10 mouse cellular contexts compared by ENCODE assay signal in genomic region chr1:88654521-88655472, GRCm38 (mm10). TPM values are rescaled to one million over a fixed set of nuclear protein-coding genes. Genes with fewer than 3 reads are reported as not detected.
DNase-seq lines count a peak whose midpoint lies in the region; ATAC-seq and TF ChIP-seq lines count a peak whose summit lies in the region.
"Had no signal": no experiment of that assay in that cellular context is flagged by ENCODE, and none has a peak within 500 bp of the region (broad histone marks: within the 10 kb centered on the region; RNA-seq: fewer than 3 reads in every experiment).

No protein-coding gene starts in this region.

- no peaks in the 10 kb centered on the region for H3K36me3 ChIP-seq in macrophage (ENCODE audit: inconsistent target)
- no peaks in the 10 kb centered on the region for H3K36me3 ChIP-seq in thymus, adult 2 months (ENCODE audit: control insufficient read depth, insufficient read depth, low read length)

- H3K4me3 ChIP-seq in macrophage (ENCODE audit: inconsistent target): no peak overlapping the region
- no peak overlapping the region for H3K4me3 ChIP-seq in thymus, adult 2 months (ENCODE audit: control insufficient read depth, insufficient read depth, low read length)

- no peaks in the 10 kb centered on the region for H3K79me2 ChIP-seq in macrophage (ENCODE audit: inconsistent target)

- H3K27me3 ChIP-seq in thymus, adult 2 months (ENCODE audit: control insufficient read depth, insufficient read depth, low read length): no peaks in the 10 kb centered on the region

- WGBS in macrophage (ENCODE audit: missing documents): 12% methylated on average over 9 of the region's 9 CpGs
- 11% methylated on average over 9 of the region's 9 CpGs for WGBS in thymus, adult 2 months

- TF ChIP-seq CTCF in thymus, adult 2 months (IDR thresholded peaks at IDR 0.05; ENCODE audit: borderline replicate concordance, control insufficient read depth, extremely low read depth, insufficient read depth, low read length, poor library complexity): no peak

- peaks cover 57% of the 10 kb centered on the region for H3K4me1 ChIP-seq in thymus, adult 2 months (replicated peaks; ENCODE audit: control insufficient read depth, insufficient read depth, low read length)

- 0 out of 2 replicates have a peak, but pooled peaks have one; percentile 20 for TF ChIP-seq POLR2A in thymus, adult 2 months (IDR thresholded peaks at IDR 0.05; ENCODE audit: control insufficient read depth, extremely low read depth, insufficient read depth, low read length, poor library complexity)

- DNase-seq in heart, adult 11 months: peak; percentile 96
- DNase-seq in heart, postnatal 4 days: no peak
- peak; percentile 89 for DNase-seq in thymus, adult 2 months
- no peak for DNase-seq in left cerebral cortex, postnatal 14 days (ENCODE audit: low spot score in 2 of 2)
- DNase-seq in urinary bladder, postnatal 10 days (ENCODE audit: low spot score): no peak
- no peak for DNase-seq in right cerebral cortex, adult 18-20 months
- DNase-seq: cerebellum, adult 9-11 months; kidney, postnatal 4 days had no signal

- H3K27ac ChIP-seq in macrophage: peak overlapping the region; percentile 74
- peak overlapping the region; percentile 92 for H3K27ac ChIP-seq in thymus, adult 2 months (ENCODE audit: control insufficient read depth, insufficient read depth, low read length)

- peak; percentile 81 for ATAC-seq in granulocyte monocyte progenitor cell, adult 5-6 weeks (replicated peaks; ENCODE audit: poor library complexity, severe bottlenecking)

- intact Hi-C loops in left cerebral cortex, postnatal 14 days (cut with DNase I): no loop called here

RNA-seq across cellular contexts. Expression of gene Arl4c, which starts 47.2 kb away (rescaled TPM):
- 10 to 100 TPM; 33.0 to 34.9 TPM for total RNA-seq in heart, postnatal 4 days (2021)
- 3.6 TPM in 2 replicates for total RNA-seq in granulocyte monocyte progenitor cell, adult 5-6 weeks (2014; fragmentation: Nextera tagmentation)
- total RNA-seq in granulocyte monocyte progenitor cell, adult 5-6 weeks (2017): 3.7 and 4.5 TPM in 2 replicates
- 10 to 100 TPM in 21 of 26 experiments, 1 to 10 TPM in 5; 3.9 to 83.4 (median 17.6) TPM for total RNA-seq in macrophage (2018; cell fraction: chromatin; rRNA removed)
- 100 to 1,000 TPM in 12 of 26 experiments, 10 to 100 TPM in 14; 18.4 to 151 (median 66.3) TPM for total RNA-seq in macrophage (2018; cell fraction: cytosol; rRNA removed)
- total RNA-seq in macrophage (2018; cell fraction: nucleus; rRNA removed): 100 to 1,000 TPM in 2 of 26 experiments, 10 to 100 TPM in 24; 16.3 to 139 (median 40.4) TPM
- polyA plus RNA-seq in macrophage (2018): 67.7 to 91.1 TPM (median 76.1 TPM) in 3 replicates
- polyA plus RNA-seq in thymus, adult 2 months (2012; rRNA removed): 71.3 and 98.8 TPM in 2 replicates
- 10 to 100 TPM; 40.0 to 43.9 TPM for total RNA-seq in left cerebral cortex, postnatal 14 days (2021)

Comparison
In these comparisons a context has a peak if more than half of its experiments do, and no peak if none do; other contexts are left out.
1. DNase-seq: peak in heart, adult 11 months (single experiment) and thymus, adult 2 months (single experiment); none in heart, postnatal 4 days (single experiment), left cerebral cortex, postnatal 14 days (0 of 2), urinary bladder, postnatal 10 days (single experiment) and right cerebral cortex, adult 18-20 months (single experiment).
2. RNA of gene Arl4c, which starts 47.2 kb away (total RNA-seq): 40.0 to 43.9 TPM in left cerebral cortex, postnatal 14 days and 33.0 to 34.9 TPM in heart, postnatal 4 days; 3.6 to 4.5 TPM in granulocyte monocyte progenitor cell, adult 5-6 weeks; every median in the first group is over 4 times any median in the second.